ENCODE assay signal across 17 mouse cellular contexts in genomic region chr6:86129872-86130498, GRCm38 (mm10).
DNase-seq lines count a peak whose midpoint lies in the region; ATAC-seq and TF ChIP-seq lines count a peak whose summit lies in the region.
"Had no signal": no experiment of that assay in that cellular context is flagged by ENCODE, and none has a peak within 500 bp of the region (broad histone marks: within the 10 kb centered on the region; RNA-seq: fewer than 3 reads in every experiment).

No protein-coding gene starts in this region.

- H3K9ac ChIP-seq in kidney, embryonic 15.5 days, result no peak overlapping the region
- no peak overlapping the region for H3K9ac ChIP-seq in intestine, embryonic 15.5 days
- 0 out of 2 replicates have a peak overlapping the region, but pooled peaks have one; percentile 3 for H3K9ac ChIP-seq in liver, postnatal 0 days (replicated peaks)
- H3K9ac ChIP-seq: forebrain, embryonic 12.5 days; limb, embryonic 12.5 days; midbrain, embryonic 15.5 days; neural tube, embryonic 13.5 days had no signal

- no peak overlapping the region for H3K4me3 ChIP-seq in kidney, embryonic 15.5 days (replicated peaks)
- peak overlapping the region; percentile 44; the same call in 1 of the 2 replicates for H3K4me3 ChIP-seq in G1E (ENCODE audit: low read depth, low read length)
- H3K4me3 ChIP-seq in intestine, embryonic 15.5 days (replicated peaks), result no peak overlapping the region
- no peak overlapping the region for H3K4me3 ChIP-seq in liver, postnatal 0 days (ENCODE audit: low read depth, low read length)
- H3K4me3 ChIP-seq in limb, embryonic 10.5 days, result no peak overlapping the region
- H3K4me3 ChIP-seq: forebrain, embryonic 12.5 days; limb, embryonic 12.5 days; midbrain, embryonic 15.5 days; neural tube, embryonic 13.5 days had no signal

- no peaks in the 10 kb centered on the region for H3K27me3 ChIP-seq in kidney, embryonic 15.5 days
- H3K27me3 ChIP-seq in G1E (ENCODE audit: insufficient read depth, low read length), result no peaks in the 10 kb centered on the region
- no peaks in the 10 kb centered on the region for H3K27me3 ChIP-seq in intestine, embryonic 15.5 days (replicated peaks)
- H3K27me3 ChIP-seq in liver, postnatal 0 days (ENCODE audit: insufficient read depth, low read length), result no peaks in the 10 kb centered on the region
- no peaks in the 10 kb centered on the region for H3K27me3 ChIP-seq in limb, embryonic 10.5 days (ENCODE audit: low read depth, poor library complexity, severe bottlenecking)
- H3K27me3 ChIP-seq: forebrain, embryonic 12.5 days; limb, embryonic 12.5 days; midbrain, embryonic 15.5 days; neural tube, embryonic 13.5 days had no signal

- H3K4me2 ChIP-seq in kidney, embryonic 15.5 days, result no peak overlapping the region
- no peak overlapping the region for H3K4me2 ChIP-seq in intestine, embryonic 15.5 days (replicated peaks)
- H3K4me2 ChIP-seq in liver, postnatal 0 days (ENCODE audit: low read depth, low read length), result peak overlapping the region; percentile 48
- H3K4me2 ChIP-seq: forebrain, embryonic 12.5 days; heart, embryonic 11.5 days; limb, embryonic 12.5 days; midbrain, embryonic 15.5 days; neural tube, embryonic 13.5 days had no signal

- no peaks in the 10 kb centered on the region for H3K36me3 ChIP-seq in kidney, embryonic 15.5 days
- H3K36me3 ChIP-seq in G1E (replicated peaks), result no peaks in the 10 kb centered on the region
- no peaks in the 10 kb centered on the region for H3K36me3 ChIP-seq in intestine, embryonic 15.5 days
- no peaks in the 10 kb centered on the region for H3K36me3 ChIP-seq in liver, postnatal 0 days (replicated peaks; ENCODE audit: insufficient read depth, low read length)
- no peaks in the 10 kb centered on the region for H3K36me3 ChIP-seq in limb, embryonic 10.5 days
- H3K36me3 ChIP-seq: forebrain, embryonic 12.5 days; limb, embryonic 12.5 days; midbrain, embryonic 15.5 days; neural tube, embryonic 13.5 days had no signal

- 63% methylated on average over 9 of the region's 9 CpGs for WGBS in kidney, embryonic 15.5 days
- 60% methylated on average over 9 of the region's 9 CpGs for WGBS in intestine, embryonic 15.5 days
- WGBS in liver, postnatal 0 days (ENCODE audit: insufficient replicate concordance), result 35% methylated on average over 9 of the region's 9 CpGs
- WGBS in limb, embryonic 10.5 days, result 63% methylated on average over 9 of the region's 9 CpGs

- no peak for ATAC-seq in kidney, embryonic 15.5 days (replicated peaks; ENCODE audit: low FRiP score)
- peak; percentile 77 for ATAC-seq in G1E (ENCODE audit: extremely low read depth, insufficient number of reproducible peaks, low FRiP score, poor library complexity, severe bottlenecking)
- ATAC-seq in intestine, embryonic 15.5 days, result peak; percentile 73; the same call in 1 of the 2 replicates
- peak; percentile 91 for ATAC-seq in liver, postnatal 0 days
- ATAC-seq: inflammation-experienced regulatory T-cells, adult 6 months; midbrain, embryonic 15.5 days had no signal

- no peaks in the 10 kb centered on the region for H3K9me3 ChIP-seq in kidney, embryonic 15.5 days (replicated peaks)
- H3K9me3 ChIP-seq in G1E (replicated peaks), result no peaks in the 10 kb centered on the region
- H3K9me3 ChIP-seq in intestine, embryonic 15.5 days, result no peaks in the 10 kb centered on the region
- H3K9me3 ChIP-seq in liver, postnatal 0 days (ENCODE audit: low read length), result no peaks in the 10 kb centered on the region
- no peaks in the 10 kb centered on the region for H3K9me3 ChIP-seq in limb, embryonic 10.5 days (replicated peaks)
- H3K9me3 ChIP-seq: forebrain, embryonic 12.5 days; limb, embryonic 12.5 days; midbrain, embryonic 15.5 days; neural tube, embryonic 13.5 days had no signal

- no peak overlapping the region for H3K27ac ChIP-seq in kidney, embryonic 15.5 days
- no peak overlapping the region for H3K27ac ChIP-seq in intestine, embryonic 15.5 days
- H3K27ac ChIP-seq in liver, postnatal 0 days (ENCODE audit: low read depth), result peak overlapping the region; percentile 59
- H3K27ac ChIP-seq in limb, embryonic 10.5 days, result no peak overlapping the region
- H3K27ac ChIP-seq: forebrain, embryonic 12.5 days; limb, embryonic 12.5 days; midbrain, embryonic 15.5 days; neural tube, embryonic 13.5 days had no signal

- H3K4me1 ChIP-seq in kidney, embryonic 15.5 days, result no peaks in the 10 kb centered on the region
- H3K4me1 ChIP-seq in G1E (ENCODE audit: insufficient read depth, low read depth, low read length), result peaks cover 84% of the 10 kb centered on the region
- no peaks in the 10 kb centered on the region for H3K4me1 ChIP-seq in intestine, embryonic 15.5 days (replicated peaks)
- peaks cover 21% of the 10 kb centered on the region for H3K4me1 ChIP-seq in liver, postnatal 0 days (ENCODE audit: insufficient read depth)
- H3K4me1 ChIP-seq in limb, embryonic 10.5 days, result no peaks in the 10 kb centered on the region
- H3K4me1 ChIP-seq: limb, embryonic 12.5 days; midbrain, embryonic 15.5 days had no signal

- intact Hi-C loops in left cerebral cortex, postnatal 14 days (cut with DNase I), result no loop called here

- peak; percentile 9 for DNase-seq in kidney, adult 18-20 months
- peak; percentile 54 for DNase-seq in G1E (ENCODE audit: low spot score)
- peak; percentile 65 for DNase-seq in liver, postnatal 0 days
- DNase-seq in lung, postnatal 10 days, result no peak
- DNase-seq in left cerebral cortex, postnatal 14 days (ENCODE audit: low spot score in 2 of 2), result no peak
- DNase-seq in limb, embryonic 10.5 days (ENCODE audit: low spot score), result no peak
- DNase-seq: cerebellum, adult 8-10 months; lung, postnatal 36 days; retina, postnatal 1 day had no signal

- TF ChIP-seq CTCF in G1E (IDR thresholded peaks at IDR 0.05; ENCODE audit: low read depth, low read length), result no peak
- TF ChIP-seq CTCF in liver, postnatal 0 days (IDR thresholded peaks at IDR 0.05; ENCODE audit: low read depth), result no peak

- TF ChIP-seq EP300 in liver, postnatal 0 days (IDR thresholded peaks at IDR 0.05; ENCODE audit: low read depth), result peak; percentile 96

Comparison
In these comparisons a context has a peak if more than half of its experiments do, and no peak if none do; other contexts are left out.
1. DNase-seq: peak in kidney, adult 18-20 months (single experiment), G1E (single experiment) and liver, postnatal 0 days (single experiment); none in lung, postnatal 10 days (single experiment), left cerebral cortex, postnatal 14 days (0 of 2) and limb, embryonic 10.5 days (single experiment).